Mouse (Mus musculus): ENCODE measurements at regions not wholly inside any gene's neighbourhood (a gene's known extent, or its start where the extent isn't known, plus 50 kb on each side); places are given as distances from the start of the nearest gene placed in this dataset.
A peak's percentile ranks its signal among the peaks of the same experiment; 100 is the strongest.

DNA sequence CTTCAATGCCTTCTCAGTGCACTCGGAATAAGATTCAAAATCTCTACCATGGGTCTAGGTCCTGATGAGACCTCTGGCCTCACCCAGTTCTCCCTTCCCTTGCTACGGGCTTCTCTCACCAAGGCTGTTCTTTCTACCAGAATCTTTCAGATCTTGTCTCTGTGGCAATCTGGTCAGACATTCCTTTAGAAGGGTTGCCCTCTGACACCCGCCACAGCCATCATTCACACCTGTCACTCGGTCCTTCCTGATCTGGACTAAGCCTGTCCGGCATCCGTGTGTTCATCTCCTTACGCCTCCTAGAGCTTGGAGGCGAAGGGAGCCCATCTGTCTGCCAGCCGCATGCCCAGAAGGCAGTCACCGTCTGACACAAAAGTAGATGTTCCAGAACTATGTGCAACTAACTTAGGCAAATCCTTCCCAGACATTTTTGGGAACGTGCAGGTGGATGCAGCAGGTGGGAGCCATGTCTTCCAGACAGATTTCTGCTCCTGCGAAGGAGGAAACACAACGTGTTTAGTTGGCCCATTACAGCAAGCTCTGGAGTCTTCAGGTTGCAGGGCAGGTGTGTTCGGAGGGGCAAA lies 77.7 kb downstream of the Fam76b start:
- no peak for DNase-seq

DNA sequence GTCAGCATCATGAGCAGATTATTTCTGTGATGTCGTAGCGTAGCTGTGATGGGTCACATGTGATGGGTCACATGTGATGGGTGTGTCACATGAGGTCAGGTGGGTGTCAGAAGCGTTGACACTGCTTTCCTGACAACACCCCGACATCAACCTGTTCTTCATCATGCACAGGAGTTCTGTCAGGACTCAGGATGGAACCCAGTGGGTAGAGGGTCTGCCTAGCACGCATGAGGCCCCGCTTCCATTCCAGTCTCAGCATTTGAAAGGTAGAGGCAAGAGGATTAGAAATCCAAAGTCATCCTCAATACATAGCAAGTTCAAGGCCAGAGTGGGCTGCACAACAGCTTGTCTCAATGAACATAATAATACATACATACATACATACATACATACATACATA lies 79.2 kb downstream of the Fam76b start:
- DNase-seq = no peak

DNA sequence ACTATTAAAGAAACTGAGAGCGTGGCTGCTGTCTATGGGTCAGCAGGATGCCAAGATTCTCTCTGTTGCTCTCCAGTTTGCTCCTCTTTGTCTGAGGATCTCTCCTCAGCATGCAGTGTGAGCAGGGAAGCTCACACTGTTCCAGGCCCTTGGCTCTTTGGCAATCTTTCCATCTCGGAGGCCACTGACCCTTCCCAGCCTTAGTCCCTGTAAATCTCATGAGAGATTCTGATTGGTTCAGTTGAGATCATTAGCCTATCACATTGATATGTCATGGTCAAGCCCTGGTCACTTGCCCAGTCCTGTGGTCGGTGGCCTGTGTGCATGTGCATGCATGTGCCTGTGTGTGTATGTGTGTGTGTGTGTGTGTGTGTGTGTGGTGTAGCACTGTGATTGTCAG lies 82.1 kb downstream of the Fam76b start:
- no peak for DNase-seq

DNA sequence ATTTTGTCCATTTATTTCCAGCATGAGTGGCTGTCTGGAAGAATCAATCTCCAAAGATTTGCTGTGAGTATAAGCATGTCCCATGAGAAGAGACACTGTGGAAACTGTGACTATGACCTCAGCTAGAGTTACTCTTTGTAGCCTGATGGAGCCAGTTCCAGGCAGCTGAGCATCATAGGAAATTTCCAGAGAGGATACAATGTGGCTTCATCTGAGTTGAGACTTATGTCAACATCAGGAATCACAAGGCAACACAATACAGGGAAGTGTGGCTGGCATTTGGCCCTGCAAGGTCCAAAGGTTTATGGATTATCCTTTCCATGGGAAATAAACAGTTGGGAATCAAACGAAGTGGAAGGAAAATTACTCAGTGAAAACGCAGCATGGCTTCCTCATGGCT lies 82.6 kb downstream of the Fam76b start:
- peak; percentile 15 for DNase-seq

DNA sequence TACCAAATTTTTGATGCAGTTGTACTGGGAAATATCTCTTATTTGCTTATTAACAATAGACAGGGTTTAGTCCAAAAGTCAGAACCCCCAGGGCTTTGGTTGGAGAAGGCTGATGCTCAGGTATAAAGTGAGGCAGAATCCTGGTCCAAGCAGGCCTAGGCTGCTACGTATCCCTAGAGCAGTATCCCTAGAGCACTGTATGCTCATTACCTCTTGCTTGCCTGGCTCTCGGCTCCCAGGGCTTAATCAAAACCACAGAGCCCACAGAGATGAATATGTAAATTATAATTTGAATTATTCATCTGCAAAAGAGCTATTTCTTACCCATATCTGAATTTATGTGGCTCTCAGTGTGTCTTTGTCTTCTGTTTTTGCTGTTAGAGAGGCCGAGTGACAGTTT lies 85.9 kb downstream of the Fam76b start:
- DNase-seq = no peak

DNA sequence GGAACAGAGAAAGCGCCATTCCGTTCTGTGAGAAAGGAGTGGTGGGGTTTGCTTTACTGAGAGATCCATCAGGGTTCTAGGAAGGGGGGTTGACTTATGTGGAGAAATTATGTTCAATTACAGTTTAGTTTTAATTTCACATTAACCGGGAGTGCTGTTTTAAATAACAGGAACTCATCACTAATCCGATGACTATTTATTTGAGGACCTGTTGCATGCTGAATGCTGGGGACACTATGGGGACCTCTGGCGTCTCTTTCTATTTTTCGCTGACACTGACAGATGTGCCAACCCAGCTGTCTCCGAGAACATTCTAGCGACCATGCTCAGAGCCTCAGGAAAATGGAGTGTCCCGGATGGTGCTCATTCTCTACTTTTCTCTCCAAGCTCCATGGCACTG lies 86.6 kb downstream of the Fam76b start:
- no peak for DNase-seq

DNA sequence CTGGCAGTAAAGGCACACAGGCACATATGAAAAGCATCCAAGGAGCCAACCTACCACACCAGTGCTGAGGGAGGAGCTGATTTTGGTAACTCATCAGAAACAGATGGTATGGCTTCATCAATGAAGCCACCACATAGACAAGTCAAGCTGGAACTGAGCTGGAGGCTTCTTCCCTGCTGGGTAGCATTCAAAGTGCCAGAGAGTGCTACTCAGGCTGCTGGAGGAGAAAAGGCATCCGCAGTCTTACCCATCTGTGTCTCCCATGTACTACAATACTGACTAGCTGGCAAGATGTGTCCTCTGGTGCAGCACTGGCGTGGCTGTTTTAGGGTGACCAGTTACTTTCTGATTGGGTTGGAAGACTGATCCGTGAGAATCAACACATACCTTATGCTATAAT lies 87.3 kb downstream of the Fam76b start:
- no peak for DNase-seq

DNA sequence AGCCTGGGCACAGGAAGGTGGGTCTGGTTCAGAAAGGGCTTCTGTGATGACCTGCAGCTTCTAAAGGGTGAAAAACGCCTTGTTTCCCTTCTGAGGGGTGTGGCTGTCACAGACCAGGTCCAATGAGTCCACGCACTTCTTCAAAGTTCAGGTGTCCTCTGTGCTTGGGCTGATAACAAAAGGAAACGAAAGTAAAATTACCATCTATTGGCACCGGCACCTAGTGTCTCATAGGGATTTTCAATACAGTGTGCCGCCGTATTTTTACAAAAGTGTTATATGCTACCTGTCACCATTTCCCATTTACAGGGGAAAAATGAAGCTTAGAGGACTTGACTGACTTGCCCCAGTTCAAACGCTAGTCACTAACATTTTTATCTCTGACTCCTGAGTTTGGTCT lies 89.3 kb downstream of the Fam76b start:
- no peak for DNase-seq

DNA sequence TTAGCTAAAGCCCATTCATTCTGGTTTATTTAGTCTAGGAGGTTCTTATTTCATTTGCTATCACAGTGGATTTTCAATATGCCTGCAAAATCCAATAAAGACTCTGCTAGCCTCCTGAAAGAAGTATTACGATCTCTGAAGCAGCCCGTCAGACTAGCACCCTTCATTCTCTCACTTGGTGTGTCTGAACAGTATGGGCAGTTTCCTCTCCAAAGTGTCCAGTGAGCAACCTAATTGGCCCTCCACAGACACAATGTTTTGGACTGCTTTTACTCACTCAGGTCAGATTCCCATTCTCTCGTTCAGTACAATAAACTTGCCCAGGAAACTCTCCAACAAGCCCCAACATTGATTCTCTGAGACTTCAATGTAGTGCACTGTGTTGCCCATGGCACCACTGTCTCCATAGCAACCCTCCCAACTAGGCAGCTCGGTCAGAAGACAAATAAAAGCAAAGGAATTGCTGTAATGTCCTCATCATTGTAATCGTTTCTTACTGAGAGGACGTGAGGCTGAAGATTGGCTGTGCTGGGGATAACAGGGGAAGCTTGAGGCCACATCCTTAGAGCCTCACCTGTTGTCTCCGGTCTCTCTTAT lies 91.2 kb downstream of the Fam76b start:
- DNase-seq = no peak

DNA sequence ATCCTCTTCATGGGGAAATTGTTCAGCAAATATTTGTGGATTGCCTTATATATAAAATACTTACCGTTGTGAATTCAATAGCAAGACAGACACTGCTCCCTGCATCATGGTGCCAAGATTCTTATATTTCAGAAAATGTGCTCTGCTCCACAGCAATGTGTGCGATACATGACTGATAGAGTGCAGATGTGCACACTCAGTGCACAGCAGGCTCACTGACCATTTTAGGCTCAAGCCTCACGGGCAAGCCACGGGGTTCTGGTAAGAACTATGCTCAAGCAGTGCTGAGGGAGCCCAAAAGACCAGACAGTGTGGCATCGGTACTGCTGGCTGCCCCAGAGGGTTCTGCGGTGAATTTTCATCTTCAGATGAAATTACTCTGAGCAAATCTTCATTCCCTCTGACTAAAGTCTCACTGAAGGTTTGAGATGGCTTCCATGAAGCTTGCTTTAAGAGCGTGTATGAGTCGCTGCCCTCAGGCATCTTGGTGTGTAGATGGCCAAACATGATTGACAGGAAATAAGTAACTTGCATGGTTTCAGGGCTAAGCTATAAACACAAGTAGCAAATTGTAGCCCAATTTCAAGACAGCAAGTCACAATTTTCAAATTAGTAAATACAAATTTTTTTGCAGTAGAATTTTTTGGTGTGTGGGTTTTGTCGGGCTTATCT lies 92.4 kb downstream of the Fam76b start:
- no peak for DNase-seq

DNA sequence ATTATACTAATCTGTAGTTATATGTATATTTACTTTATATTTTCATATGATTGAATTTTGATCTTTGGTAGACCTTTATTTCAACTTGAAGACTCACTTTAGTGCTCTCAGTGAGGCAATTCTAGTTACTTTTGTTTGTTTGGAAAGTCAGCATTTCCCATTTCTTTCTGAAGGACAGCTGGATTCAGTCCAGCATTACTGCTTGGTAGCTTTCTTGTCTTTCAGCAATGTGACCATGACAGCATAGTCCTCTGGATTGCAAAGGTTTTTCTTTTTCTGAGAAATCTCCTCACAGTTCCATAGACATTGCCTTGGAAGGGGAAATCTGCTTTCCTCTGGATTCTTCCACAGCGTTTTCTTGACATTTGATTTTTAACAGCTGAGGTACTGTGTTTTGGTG lies 93.1 kb downstream of the Fam76b start:
- no peak for DNase-seq

DNA sequence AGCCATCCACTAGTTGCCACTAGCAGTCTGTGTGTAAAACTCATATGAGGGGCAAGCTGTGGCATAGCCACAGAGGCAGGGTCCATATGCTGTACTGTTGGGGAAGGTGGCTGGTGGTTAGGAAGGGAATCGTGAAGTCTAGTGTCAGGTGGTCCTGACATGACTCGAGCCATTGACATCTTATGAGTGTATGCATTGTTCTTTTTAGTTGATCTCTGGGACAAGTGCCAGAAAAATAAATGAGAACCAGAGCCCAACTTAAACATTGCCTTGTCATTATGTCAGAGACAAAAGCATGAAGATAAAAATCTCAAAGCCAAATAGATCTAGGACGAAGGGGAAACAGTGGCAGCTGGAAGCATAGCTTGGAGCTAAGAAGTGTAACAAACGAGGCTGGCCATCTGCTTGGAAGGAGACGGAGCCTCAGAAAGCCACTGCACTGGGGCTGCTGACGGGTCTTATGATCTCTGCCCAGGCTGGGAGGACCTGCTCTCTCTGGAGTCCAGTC lies 104.5 kb downstream of the Fam76b start:
- DNase-seq = no peak

DNA sequence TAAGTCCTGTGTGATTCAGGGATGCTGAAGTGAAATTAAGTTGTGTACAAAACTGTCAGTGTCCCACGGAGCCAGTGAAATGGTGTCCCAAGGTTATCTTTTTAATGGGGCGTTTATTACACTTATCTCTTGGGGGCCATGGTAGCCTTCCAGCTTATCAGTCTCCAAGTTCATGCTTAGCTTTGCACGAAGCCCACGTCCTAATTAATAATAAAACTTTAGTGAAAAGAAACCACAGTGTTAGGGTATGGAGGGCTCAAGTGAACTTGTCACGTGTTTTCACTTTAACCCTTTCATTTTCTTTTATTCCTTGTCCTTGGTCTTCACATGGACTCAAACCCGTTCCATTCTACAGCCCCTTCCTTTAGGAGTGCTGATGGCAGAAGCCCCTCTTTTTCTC lies 105.9 kb downstream of the Fam76b start:
- no peak for DNase-seq

DNA sequence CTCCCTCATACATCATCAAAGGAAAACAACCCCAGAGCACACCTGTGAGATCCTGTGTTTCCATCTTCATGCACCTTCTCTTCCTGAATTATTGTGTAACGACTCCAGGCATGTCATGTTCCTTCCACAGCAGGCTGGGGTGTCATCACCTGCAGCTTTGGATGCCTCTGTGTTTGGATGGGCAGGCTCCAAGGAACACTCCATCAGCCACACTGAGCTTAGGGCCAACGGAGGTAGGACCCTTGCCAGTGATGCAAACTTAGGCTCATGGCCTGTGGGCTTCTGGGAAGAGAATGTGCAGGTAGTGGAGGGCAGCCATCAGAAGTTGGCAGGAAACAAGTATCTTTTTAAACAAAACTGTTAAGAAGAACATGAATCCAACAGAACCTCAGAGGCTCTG lies 109.8 kb downstream of the Fam76b start:
- DNase-seq = no peak

DNA sequence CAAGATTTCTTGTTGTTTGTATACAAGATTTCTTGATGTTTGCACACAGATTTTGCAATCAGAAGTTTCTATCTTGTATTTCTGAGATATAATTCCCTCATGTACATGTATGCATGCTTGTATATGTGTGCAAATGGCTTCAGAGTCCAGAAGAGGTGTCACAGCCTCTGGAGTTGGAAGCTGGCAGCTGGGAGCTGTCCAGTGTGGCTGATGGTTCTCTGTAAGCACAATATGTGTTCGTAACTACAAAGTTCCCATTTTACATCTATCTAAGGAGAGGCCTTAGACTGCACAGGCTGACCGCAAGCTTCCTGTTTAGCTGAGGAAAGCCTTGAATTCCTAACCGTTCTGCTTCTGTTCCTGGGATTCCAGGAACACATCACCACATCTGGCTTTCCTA lies 119.0 kb downstream of the Fam76b start:
- no peak for DNase-seq

DNA sequence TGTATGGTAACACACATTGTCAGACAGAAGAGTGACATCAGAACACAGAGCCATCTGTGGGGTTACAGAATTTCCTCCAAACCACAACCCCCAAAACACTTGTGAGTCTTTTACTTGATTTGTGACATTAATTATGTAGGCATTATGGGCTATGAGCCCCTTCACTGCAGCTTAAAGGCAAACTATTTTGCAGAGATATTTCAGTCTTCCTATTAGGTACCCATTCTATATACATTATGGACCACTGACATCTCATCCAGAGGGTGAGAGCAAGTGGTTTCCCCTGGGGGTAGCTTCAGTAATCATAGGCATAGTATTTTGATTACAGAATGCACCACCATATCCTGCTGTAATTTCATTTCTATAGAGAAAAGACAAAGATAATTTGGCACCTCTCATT lies 124.6 kb downstream of the Fam76b start:
- no peak for DNase-seq

DNA sequence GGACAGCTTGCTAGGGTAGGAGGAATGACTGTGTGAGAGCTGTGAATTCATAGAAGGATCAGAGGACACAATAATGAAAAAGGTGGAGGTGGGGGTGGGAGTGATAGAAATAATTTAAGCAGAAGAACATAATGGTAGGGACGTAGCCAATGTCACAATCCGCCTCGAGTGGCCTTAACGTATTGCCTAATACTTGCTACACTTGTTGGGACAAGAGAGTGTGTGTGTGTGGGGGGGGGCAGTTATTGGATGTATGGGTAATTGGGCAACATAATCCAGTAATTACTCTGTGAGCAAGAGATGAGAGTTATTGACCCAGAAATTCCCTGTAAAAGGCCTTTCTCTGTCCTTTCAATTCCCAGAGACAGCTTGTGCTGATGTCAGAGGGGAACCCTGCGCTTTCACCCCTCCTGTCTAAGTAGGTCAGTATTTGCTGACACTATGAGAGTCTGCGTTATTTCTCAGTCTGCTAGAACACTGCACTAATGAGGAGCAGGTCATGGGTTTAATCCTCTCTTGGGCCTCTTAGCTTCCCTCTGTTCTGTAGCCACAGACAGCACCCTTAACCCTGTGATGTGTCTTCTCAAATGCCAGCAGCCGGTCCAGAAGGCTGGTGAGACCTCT lies 135.7 kb downstream of the Fam76b start:
- no peak for DNase-seq

DNA sequence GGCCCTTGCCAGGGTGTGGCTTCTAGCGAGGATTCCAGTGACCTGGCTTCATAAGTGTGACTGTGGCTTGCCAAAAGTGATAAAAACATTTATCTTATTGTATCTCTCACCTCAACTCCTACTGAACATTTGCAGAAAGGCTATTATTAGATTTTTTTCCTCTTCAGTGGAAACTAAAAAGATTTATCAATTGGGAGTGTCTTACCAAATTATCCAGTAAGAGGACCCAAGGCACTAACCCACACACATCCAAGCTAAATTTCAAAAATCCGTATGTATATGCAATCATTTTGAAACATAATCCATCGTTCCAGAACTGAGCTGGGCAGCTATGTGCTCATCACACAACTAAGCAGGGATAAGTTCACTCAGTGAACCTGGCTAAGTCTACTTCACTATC lies 136.3 kb downstream of the Fam76b start:
- no peak for DNase-seq

DNA sequence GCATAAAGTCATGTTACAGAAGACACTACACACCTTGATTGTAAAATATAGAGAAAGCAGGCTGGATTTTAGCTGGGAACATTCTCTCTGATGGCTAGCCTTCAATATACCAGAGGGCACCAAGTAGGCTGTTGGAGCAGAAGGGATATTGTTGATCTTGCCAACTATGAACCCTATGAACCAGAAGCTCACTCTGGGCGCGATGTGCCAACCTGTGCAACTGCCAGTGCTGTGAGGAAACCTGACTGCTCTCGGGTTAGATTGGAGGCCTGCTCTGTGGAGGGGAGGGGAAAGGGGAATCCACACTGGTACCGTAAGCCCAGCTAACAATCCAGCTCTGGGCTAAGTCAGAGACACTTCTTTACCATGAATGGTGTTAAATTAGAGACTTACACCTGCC lies 136.7 kb downstream of the Fam76b start:
- no peak for DNase-seq

DNA sequence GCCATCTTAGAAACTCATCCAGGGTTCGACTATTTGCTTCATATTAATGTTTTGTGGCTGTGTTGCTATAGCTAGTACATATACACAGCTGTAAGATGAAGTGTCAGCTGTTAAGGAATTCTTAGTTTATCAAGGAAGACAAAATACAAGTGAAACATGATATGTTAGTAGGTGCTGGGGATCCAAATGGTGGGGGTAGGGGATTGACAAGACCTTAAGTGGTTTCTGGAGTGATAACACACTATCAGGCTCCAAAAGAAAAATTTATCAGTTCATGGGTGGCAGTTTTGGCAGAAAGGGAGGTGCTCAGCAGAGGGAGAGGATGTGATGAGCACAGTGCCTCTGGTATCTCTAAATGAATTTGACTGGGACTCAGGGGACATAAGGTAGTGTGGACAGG lies 138.7 kb downstream of the Fam76b start:
- no peak for DNase-seq

DNA sequence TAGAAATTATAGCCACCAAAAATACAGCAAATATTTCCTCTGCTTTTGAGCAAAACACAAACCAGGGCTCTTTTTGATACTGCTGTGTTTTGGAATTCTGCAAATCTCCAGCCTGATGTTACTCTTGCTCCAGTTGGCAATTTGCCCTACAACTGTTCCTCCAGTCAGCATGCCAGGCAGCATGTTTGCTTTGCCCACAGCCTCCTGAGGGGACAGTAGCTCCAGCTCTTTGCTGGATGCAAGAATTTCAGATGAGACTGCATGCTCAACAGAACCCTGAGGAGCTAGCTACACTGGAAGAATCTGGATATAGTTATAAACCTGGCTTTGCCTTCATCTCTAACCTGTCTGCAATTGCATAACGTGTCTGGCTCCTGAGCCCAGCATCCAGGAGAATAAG lies 141.7 kb downstream of the Fam76b start:
- DNase-seq = peak; percentile 59

DNA sequence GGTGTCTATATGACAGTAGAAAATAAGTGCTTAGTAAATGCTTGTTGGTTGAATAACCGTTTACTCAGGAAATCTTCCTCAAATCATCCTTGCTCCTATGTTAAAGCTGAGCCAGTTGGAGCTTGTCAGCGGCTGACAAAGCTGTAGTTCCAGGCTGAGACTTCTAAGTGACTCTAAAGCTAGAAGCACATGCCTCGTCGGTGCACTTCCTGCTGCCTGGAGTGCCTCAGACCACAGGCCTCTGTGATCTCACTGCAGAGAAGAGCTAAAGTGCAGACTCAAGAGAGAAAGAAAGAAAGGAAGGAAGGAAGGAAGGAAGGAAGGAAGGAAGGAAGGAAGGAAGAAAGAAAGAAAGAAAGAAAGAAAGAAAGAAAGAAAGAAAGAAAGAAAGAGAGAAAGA lies 146.1 kb downstream of the Fam76b start:
- DNase-seq = no peak

DNA sequence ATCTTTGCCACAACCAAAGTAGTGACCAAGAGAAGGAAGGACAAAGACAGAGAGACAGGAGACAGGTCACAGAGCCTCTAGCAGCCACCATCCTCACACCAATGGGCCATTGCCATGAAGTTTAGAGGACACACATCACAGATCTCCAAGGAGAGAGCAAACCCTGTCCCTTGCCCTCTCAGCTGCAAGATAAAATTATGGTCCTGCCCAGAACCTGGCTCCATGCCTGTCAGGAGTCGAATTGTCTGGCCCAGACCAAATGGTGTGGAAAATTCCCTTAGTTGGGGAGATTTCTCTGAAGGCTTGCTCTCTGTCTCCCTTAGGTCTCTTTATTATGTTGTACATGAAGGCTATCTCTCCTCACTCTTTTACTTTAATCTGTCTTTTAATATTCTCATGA lies 147.4 kb downstream of the Fam76b start:
- DNase-seq = peak; percentile 24

DNA sequence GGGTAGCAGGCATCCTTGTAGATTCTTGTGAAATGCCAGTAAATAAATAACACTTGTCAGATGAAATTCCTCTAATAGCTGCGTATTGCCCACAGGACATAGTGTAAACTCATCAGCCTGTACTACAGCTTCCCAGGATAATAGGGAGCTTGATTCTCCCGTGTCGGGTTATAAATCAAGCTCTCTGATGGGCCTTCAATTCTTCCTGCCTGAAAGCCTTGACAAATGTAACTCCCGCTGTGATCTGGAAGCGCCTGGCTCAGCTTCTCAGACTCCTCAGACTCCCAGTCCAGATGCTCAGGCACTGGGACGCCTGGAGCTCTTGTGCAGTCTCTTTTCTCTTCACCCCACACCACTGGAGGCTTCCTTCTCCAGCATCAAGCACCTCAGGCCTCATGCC lies 151.3 kb downstream of the Fam76b start:
- no peak for DNase-seq

Measured in heart, postnatal 4 days (tissue).